Mouse (Mus musculus): ENCODE measurements at regions not wholly inside any gene's neighbourhood (a gene's known extent, or its start where the extent isn't known, plus 50 kb on each side); places are given as distances from the start of the nearest gene placed in this dataset.

DNA sequence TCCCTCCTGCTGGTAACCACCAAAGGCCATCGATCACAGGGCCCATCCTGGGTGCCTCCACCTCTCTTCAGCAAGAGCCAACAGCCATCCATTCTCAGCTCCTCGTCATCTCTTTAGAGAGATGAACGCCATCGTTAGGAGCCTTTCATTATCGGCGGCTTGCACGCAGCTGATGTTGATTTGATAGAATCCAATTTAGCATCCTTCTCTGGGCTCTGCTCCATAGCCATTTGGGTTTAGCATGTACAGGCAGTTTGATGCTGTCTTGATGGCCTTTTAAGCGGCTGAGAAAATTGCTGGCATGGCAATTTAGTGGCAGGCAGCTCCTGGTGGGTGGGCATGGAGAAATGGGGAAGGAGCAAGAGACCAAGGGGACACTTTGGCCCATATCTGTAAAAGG, 115.5 kb upstream of the Plxna4 start:
- Histone ChIP-seq H3K4me3 (ENCODE audit: low read depth, low read length) (no peak overlapping the region), H3K27ac (ENCODE audit: low read depth, low read length) (no peak overlapping the region), H3K4me2 (replicated peaks; ENCODE audit: low read depth, low read length) (no peak overlapping the region), H3K4me1 (replicated peaks; ENCODE audit: control insufficient read depth, insufficient read depth, low read length) (no peaks in the 10 kb centered on the region), H3K9me3 (ENCODE audit: control insufficient read depth, low read length) (no peaks in the 10 kb centered on the region), H3K27me3 (ENCODE audit: control insufficient read depth, insufficient read depth, low read length) (no peaks in the 10 kb centered on the region), H3K36me3 (ENCODE audit: control insufficient read depth, insufficient read depth, low read length) (no peaks in the 10 kb centered on the region), H3K9ac (ENCODE audit: low read depth, low read length) (no peak overlapping the region)
- ATAC-seq (ENCODE audit: low FRiP score): no peak
- WGBS: 86% methylated on average over 8 of the region's 8 CpGs
- DNase-seq (ENCODE audit: low spot score): no peak

DNA sequence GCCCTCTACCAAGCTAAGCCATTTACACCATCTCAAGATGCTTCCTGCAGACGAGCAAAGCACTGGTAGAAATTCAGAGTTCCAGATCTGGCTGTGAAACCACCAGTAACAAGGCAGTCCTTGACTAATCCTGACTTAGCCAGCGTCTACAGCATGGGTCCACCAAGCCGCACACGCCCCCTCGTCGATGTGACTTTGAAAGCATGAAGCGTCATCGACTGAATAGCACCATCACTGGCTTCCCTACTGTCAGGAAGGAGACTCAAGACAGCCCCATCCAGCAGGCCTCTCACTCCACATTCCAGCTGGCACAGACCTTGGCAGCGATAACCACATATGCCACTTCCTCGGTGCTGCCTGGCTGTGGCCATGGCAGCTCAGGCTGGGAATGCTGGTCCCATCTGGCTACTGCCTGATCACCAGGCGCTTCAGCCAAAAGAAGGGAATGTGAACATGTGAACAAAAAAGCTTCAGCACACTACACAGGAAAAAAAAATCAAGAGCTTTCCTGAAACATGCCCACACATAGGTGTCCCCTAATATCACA, 114.3 kb upstream of the Plxna4 start:
- WGBS: 92% methylated on average over 11 of the region's 11 CpGs
- Histone ChIP-seq H3K4me3 (ENCODE audit: low read depth, low read length) (no peak overlapping the region), H3K27ac (ENCODE audit: low read depth, low read length) (no peak overlapping the region), H3K27me3 (ENCODE audit: control insufficient read depth, insufficient read depth, low read length) (no peaks in the 10 kb centered on the region), H3K9me3 (ENCODE audit: control insufficient read depth, low read length) (no peaks in the 10 kb centered on the region), H3K4me1 (replicated peaks; ENCODE audit: control insufficient read depth, insufficient read depth, low read length) (no peaks in the 10 kb centered on the region), H3K36me3 (ENCODE audit: control insufficient read depth, insufficient read depth, low read length) (no peaks in the 10 kb centered on the region), H3K9ac (ENCODE audit: low read depth, low read length) (no peak overlapping the region), H3K4me2 (replicated peaks; ENCODE audit: low read depth, low read length) (no peak overlapping the region)
- DNase-seq (ENCODE audit: low spot score) (no peak), ATAC-seq (ENCODE audit: low FRiP score) (no peak)

DNA sequence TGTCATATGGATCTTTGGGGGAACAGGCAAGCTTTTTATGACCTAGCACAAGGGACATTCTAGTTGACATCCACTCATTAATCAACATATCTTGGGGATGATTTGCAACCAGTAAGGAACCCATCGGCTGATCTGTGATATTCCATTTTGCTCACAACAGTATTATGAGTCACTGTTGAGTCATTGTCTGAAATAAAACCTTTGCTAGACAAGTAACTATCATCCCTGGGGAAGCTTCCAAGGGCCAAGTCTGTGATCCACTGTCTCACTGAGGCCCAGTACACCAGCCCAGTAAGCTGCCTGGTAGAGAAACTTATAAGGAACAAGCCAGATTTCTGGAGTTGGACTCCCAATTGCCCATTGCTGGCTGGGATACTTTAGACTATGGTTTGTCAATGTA, 111.8 kb upstream of the Plxna4 start:
- DNase-seq (ENCODE audit: low spot score) (no peak), ATAC-seq (ENCODE audit: low FRiP score) (no peak)
- Histone ChIP-seq H3K9me3 (ENCODE audit: control insufficient read depth, low read length) (no peaks in the 10 kb centered on the region), H3K36me3 (ENCODE audit: control insufficient read depth, insufficient read depth, low read length) (no peaks in the 10 kb centered on the region), H3K27me3 (ENCODE audit: control insufficient read depth, insufficient read depth, low read length) (no peaks in the 10 kb centered on the region), H3K9ac (ENCODE audit: low read depth, low read length) (no peak overlapping the region), H3K27ac (ENCODE audit: low read depth, low read length) (no peak overlapping the region), H3K4me3 (ENCODE audit: low read depth, low read length) (no peak overlapping the region), H3K4me2 (replicated peaks; ENCODE audit: low read depth, low read length) (no peak overlapping the region), H3K4me1 (replicated peaks; ENCODE audit: control insufficient read depth, insufficient read depth, low read length) (no peaks in the 10 kb centered on the region)
- WGBS: 89% methylated on average over 1 of the region's 1 CpGs

DNA sequence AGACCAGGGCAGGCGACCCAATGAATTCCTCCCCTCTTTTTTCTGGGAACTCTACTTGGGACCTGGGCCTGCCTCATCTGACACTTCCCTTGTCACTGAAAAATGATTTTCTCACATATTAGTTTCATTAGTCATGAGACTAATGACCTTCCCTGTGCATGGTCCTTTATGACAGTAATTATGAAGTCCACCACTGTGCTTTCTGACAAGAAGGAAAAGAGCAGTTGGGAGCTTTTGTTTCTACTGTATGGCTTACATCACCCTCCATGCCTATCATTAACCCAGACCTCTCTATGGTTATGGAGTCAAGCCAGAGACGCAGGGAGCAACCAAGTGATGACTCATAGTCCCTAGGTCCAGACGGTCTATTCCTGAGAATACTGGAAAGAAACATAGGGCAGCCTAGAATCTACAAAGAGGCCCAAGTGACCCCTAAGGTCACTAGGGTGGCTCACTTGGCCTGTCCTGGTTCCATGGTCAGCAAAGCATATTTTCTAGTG, 109.8 kb upstream of the Plxna4 start:
- no peaks in the 10 kb centered on the region for H3K4me1 ChIP-seq (replicated peaks; ENCODE audit: control insufficient read depth, insufficient read depth, low read length)
- no peak overlapping the region for H3K27ac ChIP-seq (ENCODE audit: low read depth, low read length)
- WGBS: 82% methylated on average over 3 of the region's 3 CpGs
- H3K4me3 ChIP-seq (ENCODE audit: low read depth, low read length): no peak overlapping the region
- H3K4me2 ChIP-seq (replicated peaks; ENCODE audit: low read depth, low read length): no peak overlapping the region
- no peaks in the 10 kb centered on the region for H3K27me3 ChIP-seq (ENCODE audit: control insufficient read depth, insufficient read depth, low read length)
- H3K9ac ChIP-seq (ENCODE audit: low read depth, low read length): no peak overlapping the region
- DNase-seq (ENCODE audit: low spot score) (no peak), ATAC-seq (ENCODE audit: low FRiP score) (no peak)
- H3K36me3 ChIP-seq (ENCODE audit: control insufficient read depth, insufficient read depth, low read length): no peaks in the 10 kb centered on the region
- no peaks in the 10 kb centered on the region for H3K9me3 ChIP-seq (ENCODE audit: control insufficient read depth, low read length)

DNA sequence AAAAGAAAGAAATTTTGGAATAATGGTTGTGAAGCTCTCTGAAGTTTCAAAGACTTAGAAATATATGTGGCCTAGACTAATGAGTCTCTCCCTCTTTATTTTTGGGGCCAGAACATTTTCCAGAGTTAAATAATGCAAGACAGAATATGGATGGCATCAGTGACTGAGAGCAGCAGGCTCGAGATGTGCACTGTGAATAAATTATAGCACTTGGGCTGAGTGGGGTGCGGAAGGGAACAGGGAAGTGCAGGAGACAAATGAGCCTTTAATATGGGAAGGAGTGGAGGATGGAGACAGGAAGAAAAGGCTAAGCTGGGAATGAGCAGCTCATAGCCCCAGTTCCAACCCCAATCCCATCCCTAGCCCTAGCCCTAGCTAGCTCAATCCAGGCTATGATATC, 108.0 kb upstream of the Plxna4 start:
- H3K27me3 ChIP-seq (ENCODE audit: control insufficient read depth, insufficient read depth, low read length): no peaks in the 10 kb centered on the region
- no peak overlapping the region for H3K27ac ChIP-seq (ENCODE audit: low read depth, low read length)
- H3K9me3 ChIP-seq (ENCODE audit: control insufficient read depth, low read length): no peaks in the 10 kb centered on the region
- no peak overlapping the region for H3K4me3 ChIP-seq (ENCODE audit: low read depth, low read length)
- DNase-seq (ENCODE audit: low spot score) (no peak), ATAC-seq (ENCODE audit: low FRiP score) (no peak)
- H3K4me1 ChIP-seq (replicated peaks; ENCODE audit: control insufficient read depth, insufficient read depth, low read length): no peaks in the 10 kb centered on the region
- H3K9ac ChIP-seq (ENCODE audit: low read depth, low read length): no peak overlapping the region
- H3K36me3 ChIP-seq (ENCODE audit: control insufficient read depth, insufficient read depth, low read length): no peaks in the 10 kb centered on the region
- no peak overlapping the region for H3K4me2 ChIP-seq (replicated peaks; ENCODE audit: low read depth, low read length)
- WGBS: 67% methylated on average over 2 of the region's 2 CpGs

DNA sequence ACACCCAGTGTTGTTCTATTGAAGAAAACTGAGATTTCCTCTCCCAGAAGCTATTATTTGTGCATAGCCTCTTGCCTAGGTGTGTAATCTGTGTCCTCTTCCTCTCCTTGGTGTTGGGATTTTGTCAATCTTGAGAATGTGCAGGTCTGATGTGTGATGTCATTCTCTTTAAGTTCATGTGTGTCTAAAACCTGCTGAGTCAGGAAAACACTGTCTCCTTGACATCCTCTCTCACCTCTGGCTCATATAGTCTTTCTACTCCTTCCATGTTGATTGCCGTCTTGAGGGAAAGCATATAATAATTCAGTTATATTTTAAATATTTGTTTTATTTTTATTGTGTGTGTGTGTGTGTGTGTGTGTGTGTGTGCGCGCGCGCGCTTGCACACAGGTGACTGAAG, 84.6 kb upstream of the Plxna4 start:
- Histone ChIP-seq H3K9me3 (ENCODE audit: control insufficient read depth, low read length) (no peaks in the 10 kb centered on the region), H3K9ac (ENCODE audit: low read depth, low read length) (no peak overlapping the region), H3K4me2 (replicated peaks; ENCODE audit: low read depth, low read length) (no peak overlapping the region), H3K27me3 (ENCODE audit: control insufficient read depth, insufficient read depth, low read length) (no peaks in the 10 kb centered on the region), H3K36me3 (ENCODE audit: control insufficient read depth, insufficient read depth, low read length) (no peaks in the 10 kb centered on the region), H3K4me3 (ENCODE audit: low read depth, low read length) (no peak overlapping the region), H3K27ac (ENCODE audit: low read depth, low read length) (no peak overlapping the region), H3K4me1 (replicated peaks; ENCODE audit: control insufficient read depth, insufficient read depth, low read length) (no peaks in the 10 kb centered on the region)
- ATAC-seq (ENCODE audit: low FRiP score) (no peak), DNase-seq (ENCODE audit: low spot score) (no peak)
- 96% methylated on average over 6 of the region's 6 CpGs for WGBS

DNA sequence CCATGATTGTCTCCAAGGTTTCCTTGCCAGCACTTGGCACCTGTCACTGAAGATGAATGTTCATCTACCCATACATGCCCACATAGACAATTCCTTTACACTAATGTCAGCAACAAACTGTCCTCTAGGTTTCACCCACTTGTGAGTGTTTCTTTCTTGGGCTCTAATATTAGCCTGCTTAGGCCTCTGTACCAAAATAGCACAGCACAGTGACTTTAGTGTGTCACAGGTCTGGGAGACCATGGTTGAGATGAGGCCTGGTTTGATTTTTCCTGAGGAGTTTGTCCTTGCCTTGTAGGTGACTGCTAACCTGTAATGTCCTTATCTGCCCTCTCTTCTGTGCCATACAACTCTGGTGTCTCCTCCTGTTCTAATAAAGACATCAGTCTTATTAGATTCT, 71.8 kb upstream of the Plxna4 start:
- no peak overlapping the region for H3K4me2 ChIP-seq (replicated peaks; ENCODE audit: low read depth, low read length)
- no peaks in the 10 kb centered on the region for H3K9me3 ChIP-seq (ENCODE audit: control insufficient read depth, low read length)
- H3K9ac ChIP-seq (ENCODE audit: low read depth, low read length): no peak overlapping the region
- H3K4me1 ChIP-seq (replicated peaks; ENCODE audit: control insufficient read depth, insufficient read depth, low read length): no peaks in the 10 kb centered on the region
- no peak overlapping the region for H3K27ac ChIP-seq (ENCODE audit: low read depth, low read length)
- ATAC-seq (ENCODE audit: low FRiP score) (no peak), DNase-seq (ENCODE audit: low spot score) (no peak)
- H3K4me3 ChIP-seq (ENCODE audit: low read depth, low read length): no peak overlapping the region
- no peaks in the 10 kb centered on the region for H3K36me3 ChIP-seq (ENCODE audit: control insufficient read depth, insufficient read depth, low read length)
- no peaks in the 10 kb centered on the region for H3K27me3 ChIP-seq (ENCODE audit: control insufficient read depth, insufficient read depth, low read length)

DNA sequence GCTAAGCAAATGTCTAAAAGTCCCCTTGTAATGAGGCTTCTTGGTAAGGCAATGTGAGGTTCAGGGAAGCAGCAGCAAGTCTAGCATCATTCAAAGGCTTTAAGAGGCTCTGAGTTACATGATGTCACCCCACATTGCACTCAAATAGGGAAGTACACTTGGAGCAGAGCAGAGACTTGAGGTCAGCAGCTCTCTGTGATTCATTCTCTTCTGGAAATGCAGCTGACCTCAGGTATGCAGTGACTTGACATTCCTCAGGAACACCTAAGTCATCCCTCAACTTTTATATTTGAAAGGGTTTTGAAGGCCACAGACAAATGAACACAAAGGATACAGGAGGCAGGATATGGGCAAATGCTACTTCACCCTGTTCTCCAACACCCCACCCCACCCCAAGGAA, 69.4 kb upstream of the Plxna4 start:
- Histone ChIP-seq H3K9me3 (ENCODE audit: control insufficient read depth, low read length) (no peaks in the 10 kb centered on the region), H3K27ac (ENCODE audit: low read depth, low read length) (no peak overlapping the region), H3K36me3 (ENCODE audit: control insufficient read depth, insufficient read depth, low read length) (no peaks in the 10 kb centered on the region), H3K9ac (ENCODE audit: low read depth, low read length) (no peak overlapping the region), H3K4me3 (ENCODE audit: low read depth, low read length) (no peak overlapping the region), H3K27me3 (ENCODE audit: control insufficient read depth, insufficient read depth, low read length) (no peaks in the 10 kb centered on the region), H3K4me1 (replicated peaks; ENCODE audit: control insufficient read depth, insufficient read depth, low read length) (no peaks in the 10 kb centered on the region), H3K4me2 (replicated peaks; ENCODE audit: low read depth, low read length) (no peak overlapping the region)
- DNase-seq (ENCODE audit: low spot score): no peak
- ATAC-seq (ENCODE audit: low FRiP score): no peak

DNA sequence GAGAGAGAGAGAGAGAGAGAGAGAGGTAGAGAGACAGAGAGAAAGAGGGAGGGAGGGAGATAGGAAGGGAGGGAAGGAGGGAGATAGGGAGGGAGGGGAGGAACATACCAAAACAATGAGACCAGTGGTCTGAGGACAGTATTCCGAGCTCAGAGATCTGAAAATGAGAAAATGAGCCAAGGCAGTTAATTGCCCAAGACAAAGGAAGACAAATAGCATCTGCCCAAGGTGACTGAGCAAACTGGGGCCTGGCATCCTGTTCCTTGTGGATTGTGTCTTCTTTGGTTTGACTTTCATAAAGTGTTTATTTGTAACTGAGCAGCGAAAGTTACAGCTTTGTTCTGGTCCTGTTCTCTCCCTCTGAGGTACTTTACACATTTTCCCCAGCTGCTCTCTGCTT, 66.2 kb upstream of the Plxna4 start:
- no peak for ATAC-seq (ENCODE audit: low FRiP score)
- no peak for DNase-seq (ENCODE audit: low spot score)
- 79% methylated on average over 2 of the region's 2 CpGs for WGBS
- no peaks in the 10 kb centered on the region for H3K36me3 ChIP-seq (ENCODE audit: control insufficient read depth, insufficient read depth, low read length)
- no peaks in the 10 kb centered on the region for H3K27me3 ChIP-seq (ENCODE audit: control insufficient read depth, insufficient read depth, low read length)
- no peak overlapping the region for H3K4me3 ChIP-seq (ENCODE audit: low read depth, low read length)
- no peaks in the 10 kb centered on the region for H3K4me1 ChIP-seq (replicated peaks; ENCODE audit: control insufficient read depth, insufficient read depth, low read length)
- no peaks in the 10 kb centered on the region for H3K9me3 ChIP-seq (ENCODE audit: control insufficient read depth, low read length)
- H3K27ac ChIP-seq (ENCODE audit: low read depth, low read length): no peak overlapping the region
- no peak overlapping the region for H3K9ac ChIP-seq (ENCODE audit: low read depth, low read length)
- no peak overlapping the region for H3K4me2 ChIP-seq (replicated peaks; ENCODE audit: low read depth, low read length)
